Comparison of ENCODE assay signal across 9 mouse cellular contexts in the genomic region with DNA sequence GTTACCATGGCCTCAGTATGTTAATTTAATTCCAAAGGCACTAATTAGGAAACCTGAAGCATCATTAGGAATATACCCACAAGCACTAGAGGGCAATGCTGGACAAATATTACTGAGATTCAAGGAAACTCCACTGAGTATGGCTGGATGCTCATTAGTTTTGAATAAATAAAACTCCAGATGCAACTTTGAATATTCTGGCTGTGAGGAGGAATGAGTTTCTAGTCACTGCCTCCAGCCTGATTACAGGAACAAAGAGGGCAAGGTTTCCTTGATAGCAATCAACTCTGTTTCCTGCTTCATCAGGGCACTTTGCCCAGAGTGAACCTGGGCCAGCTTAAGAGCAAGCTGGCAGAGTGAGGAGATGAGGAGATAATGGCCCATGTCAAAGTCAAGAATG.
A peak's percentile ranks its signal among the peaks of the same experiment; 100 is the strongest.
DNase-seq lines count a peak whose midpoint lies in the region; ATAC-seq and TF ChIP-seq lines count a peak whose summit lies in the region.
"Had no signal": no experiment of that assay in that cellular context is flagged by ENCODE, and none has a peak within 500 bp of the region (broad histone marks: within the 10 kb centered on the region; RNA-seq: fewer than 3 reads in every experiment).

No protein-coding gene starts in this region.

- no peak overlapping the region for H3K4me2 ChIP-seq in forebrain, embryonic 13.5 days
- H3K4me2 ChIP-seq in liver, postnatal 0 days (ENCODE audit: low read depth, low read length) = no peak overlapping the region

- no peak for DNase-seq in left cerebral cortex, adult 2 months (ENCODE audit: extremely low spot score in 1 of 2, low spot score in 2 of 2)
- no peak for DNase-seq in left cerebral cortex, adult 18-20 months (ENCODE audit: low spot score in 2 of 2)
- DNase-seq in cerebellum, adult 9-11 months = peak; percentile 15
- peak; percentile 30 to 34 for DNase-seq in kidney, postnatal 36 days
- DNase-seq in embryo, embryonic 10 days (ENCODE audit: low spot score) = no peak
- no peak for DNase-seq in liver, postnatal 0 days
- no peak for DNase-seq in urinary bladder, adult 2 months (ENCODE audit: low spot score)

- intact Hi-C loops in left cerebral cortex, adult 2 months (cut with DNase I) = no loop called here

- no peaks in the 10 kb centered on the region for H3K9me3 ChIP-seq in forebrain, embryonic 13.5 days (replicated peaks)
- H3K9me3 ChIP-seq in liver, postnatal 0 days (ENCODE audit: low read length) = no peaks in the 10 kb centered on the region

- no peak overlapping the region for H3K4me3 ChIP-seq in left cerebral cortex, adult 2 months
- H3K4me3 ChIP-seq in forebrain, embryonic 13.5 days = no peak overlapping the region
- H3K4me3 ChIP-seq in liver, postnatal 0 days (ENCODE audit: low read depth, low read length) = no peak overlapping the region

- TF ChIP-seq CTCF in left cerebral cortex, adult 2 months (IDR thresholded peaks at IDR 0.05) = peak; percentile 28
- no peak for TF ChIP-seq CTCF in liver, postnatal 0 days (IDR thresholded peaks at IDR 0.05; ENCODE audit: low read depth)

- no peaks in the 10 kb centered on the region for H3K36me3 ChIP-seq in forebrain, embryonic 13.5 days (ENCODE audit: poor library complexity, severe bottlenecking)
- no peaks in the 10 kb centered on the region for H3K36me3 ChIP-seq in liver, postnatal 0 days (replicated peaks; ENCODE audit: insufficient read depth, low read length)

- no peak overlapping the region for H3K27ac ChIP-seq in left cerebral cortex, adult 2 months
- no peak overlapping the region for H3K27ac ChIP-seq in forebrain, embryonic 13.5 days
- H3K27ac ChIP-seq in liver, postnatal 0 days (ENCODE audit: low read depth) = no peak overlapping the region
- H3K27ac ChIP-seq: macrophage had no signal

- no peaks in the 10 kb centered on the region for H3K27me3 ChIP-seq in forebrain, embryonic 13.5 days
- no peaks in the 10 kb centered on the region for H3K27me3 ChIP-seq in liver, postnatal 0 days (ENCODE audit: insufficient read depth, low read length)

- no peak for TF ChIP-seq EP300 in liver, postnatal 0 days (IDR thresholded peaks at IDR 0.05; ENCODE audit: low read depth)

- H3K9ac ChIP-seq in forebrain, embryonic 13.5 days = no peak overlapping the region
- H3K9ac ChIP-seq in liver, postnatal 0 days (replicated peaks) = no peak overlapping the region

- ATAC-seq in forebrain, embryonic 13.5 days = peak; percentile 93
- no peak for ATAC-seq in liver, postnatal 0 days

- H3K4me1 ChIP-seq in forebrain, embryonic 13.5 days = peaks cover 7% of the 10 kb centered on the region; the same call in 1 of the 2 replicates
- H3K4me1 ChIP-seq in liver, postnatal 0 days (ENCODE audit: insufficient read depth) = no peaks in the 10 kb centered on the region

Comparison
In these comparisons a context has a peak if more than half of its experiments do, and no peak if none do; other contexts are left out.
1. DNase-seq: peak in cerebellum, adult 9-11 months (single experiment) and kidney, postnatal 36 days (2 of 2); none in left cerebral cortex, adult 2 months (0 of 2), left cerebral cortex, adult 18-20 months (0 of 2), embryo, embryonic 10 days (single experiment), liver, postnatal 0 days (single experiment) and urinary bladder, adult 2 months (single experiment).